Mouse (Mus musculus) intestine, embryonic 16.5 days (tissue): ENCODE results near the gene 4930407I10Rik. TPM values are rescaled to one million over a fixed set of nuclear protein-coding genes. Genes with fewer than 3 reads are reported as not detected.

Experiments
- ATAC-seq: fragments of 200-750 bp; cut with Nextera tagmentation; 2 replicates; pipeline ENCODE4 v1.8.0; 2017; ENCODE audit warnings: moderate TSS enrichment, moderate library complexity
- H3K27ac ChIP-seq: fragments of 300-500 bp; sonication (generic); 2 replicates; pipeline ENCODE4 v1.5.1; 2014; ENCODE audit warnings: mild to moderate bottlenecking, low read length
- H3K27me3 ChIP-seq: fragments of 300-500 bp; sonication (generic); replicated peaks from 2 replicates; pipeline ENCODE4 v1.6.1; 2014; ENCODE audit warnings: low read length, control low read depth, mixed read lengths; ENCODE audit not compliant: control insufficient read depth, insufficient read depth
- H3K36me3 ChIP-seq: fragments of 300-500 bp; sonication (generic); 2 replicates; pipeline ENCODE4 v1.6.1; 2014; ENCODE audit warnings: low read length, control low read depth; ENCODE audit not compliant: control insufficient read depth, insufficient read depth
- H3K4me1 ChIP-seq: fragments of 300-500 bp; sonication (generic); 2 replicates; pipeline ENCODE4 v1.6.1; 2014; ENCODE audit warnings: low read length, control low read depth, mixed read lengths; ENCODE audit not compliant: control insufficient read depth, insufficient read depth
- H3K4me2 ChIP-seq: fragments of 300-500 bp; sonication (generic); 2 replicates; pipeline ENCODE4 v1.6.1; 2014; ENCODE audit warnings: low read depth, low read length, control low read depth
- H3K4me3 ChIP-seq: fragments of 300-500 bp; sonication (generic); 2 replicates; pipeline ENCODE4 v1.5.1; 2014; ENCODE audit warnings: mild to moderate bottlenecking, low read length
- H3K9ac ChIP-seq: fragments of 300-500 bp; sonication (generic); 2 replicates; pipeline ENCODE4 v1.6.1; 2014; ENCODE audit warnings: low read depth, low read length
- H3K9me3 ChIP-seq: fragments of 300-500 bp; sonication (generic); 2 replicates; pipeline ENCODE4 v1.6.1; 2016; ENCODE audit warnings: low read length, control low read depth; ENCODE audit not compliant: control insufficient read depth
- WGBS: fragments of 180-500 bp; shearing (Covaris S2); extraction: QIAGEN DNeasy Blood & Tissue Kit; methylation state at CpG from one replicate; pipeline ENCODE4 v1.1.7; 2014; 5-methylcytosine and 5-hydroxymethylcytosine counted together
- polyA plus RNA-seq: library from polyadenylated mRNA; unstranded; fragments of >200 nt; fragmentation: Nextera tagmentation; extraction: Ambion mirVana; gene quantifications from 2 replicates; pipeline ENCODE4 v1.2.1, GENCODE M21; 2015

Gene 4930407I10Rik
- polyA plus RNA-seq, 1 experiment from 2014 or later: not detected

DNA sequence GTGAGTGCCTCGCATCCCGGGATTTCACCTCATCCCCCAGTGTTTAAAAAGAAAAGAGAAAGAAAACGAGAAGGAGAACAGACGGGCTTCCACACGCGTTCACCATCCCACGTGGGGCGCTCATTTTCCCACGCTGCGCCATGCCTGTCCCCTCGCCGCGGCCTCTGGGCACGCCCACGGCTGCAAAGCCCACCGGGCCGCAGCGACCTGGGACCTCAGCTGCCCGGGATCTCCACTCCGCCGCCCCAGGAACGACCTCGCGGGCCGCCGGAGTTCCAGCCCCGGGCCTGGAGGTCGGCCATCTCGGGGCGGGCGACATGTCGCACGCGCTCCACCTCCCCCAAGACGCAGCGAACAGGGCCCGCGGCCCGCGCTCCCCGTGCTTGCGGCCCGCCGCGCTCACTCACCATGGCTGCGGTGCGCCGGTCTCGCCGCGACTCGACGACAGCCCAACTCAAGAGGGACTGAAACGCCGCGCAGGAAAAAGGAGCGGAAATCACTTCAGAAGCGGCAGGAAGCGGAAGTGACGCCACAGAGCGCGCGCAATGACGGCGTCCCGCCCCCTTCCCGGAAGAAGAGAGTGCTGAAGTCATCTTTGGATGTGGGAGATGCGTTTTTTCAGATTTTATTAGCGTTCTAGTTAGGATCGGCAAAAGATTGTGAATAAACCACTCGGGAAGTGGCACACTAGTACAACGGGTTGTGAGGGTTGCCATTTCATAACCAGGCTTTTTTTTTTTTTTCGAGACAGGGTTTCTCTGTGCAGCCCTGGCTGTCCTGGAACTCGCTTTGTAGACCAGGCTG, 11.7 kb upstream of the 4930407I10Rik start, which contains the start of gene Snu13:
Snu13 (minus strand) TSS at position 519 of the 804 bp plus-strand sequence.
- H3K27me3 ChIP-seq: no peaks in the 10 kb centered on the region
- H3K4me2 ChIP-seq: peak within 1 kb of the TSS; percentile 90
- WGBS: under 1% methylated on average over 74 of the region's 74 CpGs
- peak; percentile 91 for ATAC-seq
- H3K9me3 ChIP-seq: no peaks in the 10 kb centered on the region
- H3K36me3 ChIP-seq: peaks cover 3% of the 10 kb centered on the region; the same call in 1 of the 2 replicates
- H3K4me1 ChIP-seq: peaks cover 13% of the 10 kb centered on the region
- peak within 1 kb of the TSS; percentile 99 for H3K4me3 ChIP-seq
- peak within 1 kb of the TSS; percentile 85 for H3K27ac ChIP-seq
- peak within 1 kb of the TSS; percentile 99 for H3K9ac ChIP-seq

DNA sequence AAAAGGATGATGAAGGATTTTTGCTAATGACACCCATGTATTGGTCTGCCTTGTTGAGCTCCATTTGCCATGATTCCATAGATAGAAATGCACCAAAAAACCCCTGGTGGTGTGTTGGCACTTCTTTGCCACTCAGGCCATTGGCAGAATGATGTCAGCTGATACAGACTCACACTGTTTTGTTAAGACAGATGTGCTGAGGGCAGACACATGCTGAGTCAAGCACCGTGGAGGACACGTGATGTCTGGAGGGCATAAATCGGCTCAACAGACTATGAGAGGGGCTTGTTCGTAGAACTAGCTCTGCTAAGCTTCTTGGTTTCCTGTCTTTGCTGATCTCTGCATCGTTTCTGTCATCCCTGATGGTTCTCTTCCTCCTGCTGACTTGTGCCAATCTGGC, 6.4 kb upstream of the 4930407I10Rik start:
- Histone ChIP-seq H3K27ac (no peak overlapping the region), H3K9ac (no peak overlapping the region), H3K4me2 (no peak overlapping the region), H3K4me3 (no peak overlapping the region), H3K27me3 (no peaks in the 10 kb centered on the region), H3K4me1 (no peaks in the 10 kb centered on the region; the same call in 1 of the 2 replicates), H3K9me3 (no peaks in the 10 kb centered on the region), H3K36me3 (no peaks in the 10 kb centered on the region)
- 65% methylated on average over 5 of the region's 5 CpGs for WGBS
- no peak for ATAC-seq

DNA sequence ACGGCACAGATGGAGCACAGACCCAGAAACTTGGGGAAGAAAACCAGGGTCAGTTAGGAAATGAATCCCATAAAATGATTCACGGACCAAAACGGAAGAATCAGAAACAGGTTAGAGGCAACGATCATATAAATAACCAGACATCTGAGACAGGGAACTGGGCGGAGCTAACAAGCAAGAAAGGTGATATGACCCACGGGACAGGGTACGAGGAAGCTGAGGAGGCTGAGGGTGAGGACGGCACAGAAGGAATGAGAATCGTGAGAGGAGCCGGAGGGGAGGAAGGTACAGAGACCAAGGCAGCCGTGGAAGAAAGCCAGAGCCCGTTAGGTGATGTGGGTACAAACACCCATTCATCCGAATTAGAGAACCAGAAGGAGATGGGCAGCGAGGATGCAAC, 5.0 kb downstream of the 4930407I10Rik start:
- Histone ChIP-seq H3K27me3 (peaks cover 23% of the 10 kb centered on the region; the same call in 1 of the 2 replicates), H3K9me3 (no peaks in the 10 kb centered on the region), H3K27ac (no peak overlapping the region), H3K4me3 (no peak overlapping the region), H3K4me1 (no peaks in the 10 kb centered on the region), H3K4me2 (no peak overlapping the region), H3K9ac (no peak overlapping the region), H3K36me3 (no peaks in the 10 kb centered on the region)
- ATAC-seq: no peak
- WGBS: 61% methylated on average over 14 of the region's 14 CpGs

DNA sequence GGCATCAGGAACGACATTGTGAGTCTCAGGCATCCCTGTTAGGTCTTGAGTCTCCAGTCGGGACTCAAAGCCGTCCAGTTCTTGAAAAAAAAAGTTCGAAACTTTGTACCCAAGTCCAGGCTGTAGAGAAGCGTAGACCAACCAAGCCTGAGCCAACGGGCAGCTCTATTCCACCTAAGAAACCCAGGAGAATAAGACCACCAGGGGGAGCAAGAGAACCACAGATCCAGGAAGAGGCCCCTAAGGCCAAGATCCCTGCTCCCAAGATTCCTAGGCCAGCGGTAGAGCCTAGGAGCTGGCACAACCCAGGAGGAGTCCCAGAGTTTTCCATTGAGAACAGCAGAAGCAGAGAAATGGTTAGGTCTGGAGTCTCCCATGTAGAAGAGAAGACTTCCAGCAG, 6.6 kb downstream of the 4930407I10Rik start:
- H3K9ac ChIP-seq: no peak overlapping the region
- 0 out of 2 replicates have a peak, but pooled peaks cover 3% of the 10 kb centered on the region for H3K4me1 ChIP-seq
- ATAC-seq: peak; percentile 59; the same call in 1 of the 2 replicates
- peaks cover 38% of the 10 kb centered on the region for H3K27me3 ChIP-seq
- no peak overlapping the region for H3K4me3 ChIP-seq
- 16% methylated on average over 7 of the region's 7 CpGs for WGBS
- H3K27ac ChIP-seq: no peak overlapping the region
- H3K36me3 ChIP-seq: no peaks in the 10 kb centered on the region
- H3K4me2 ChIP-seq: no peak overlapping the region
- no peaks in the 10 kb centered on the region for H3K9me3 ChIP-seq

DNA sequence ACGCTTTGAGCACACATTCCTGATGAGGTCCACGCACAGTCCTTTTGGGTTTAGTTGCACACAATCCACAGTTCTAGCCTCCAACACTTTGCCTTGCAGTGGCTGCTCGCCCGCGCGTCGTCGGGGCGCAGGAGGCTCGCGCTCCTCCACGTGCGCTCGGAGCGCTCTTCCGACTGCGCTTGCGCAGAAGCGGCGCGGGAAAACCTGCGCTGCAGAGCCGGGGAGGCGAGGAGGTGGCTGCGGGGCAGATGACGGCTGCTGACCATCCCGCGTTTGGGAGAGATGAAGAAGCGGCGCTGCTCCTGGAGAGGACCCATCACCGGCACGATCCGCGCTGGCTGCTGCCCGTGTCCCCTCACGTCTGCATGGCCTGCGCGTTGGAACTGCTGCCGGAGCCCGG, 10.9 kb downstream of the 4930407I10Rik start, which contains the start of gene Mei1:
Mei1 (plus strand) TSS at position 99 of the 400 bp plus-strand sequence.
- no peaks in the 10 kb centered on the region for H3K9me3 ChIP-seq
- no peak within 1 kb of the TSS for H3K27ac ChIP-seq
- H3K27me3 ChIP-seq: peaks cover 31% of the 10 kb centered on the region
- H3K4me3 ChIP-seq: 0 out of 2 replicates have a peak within 1 kb of the TSS, but pooled peaks have one; percentile 14
- WGBS: 19% methylated on average over 40 of the region's 40 CpGs
- H3K4me1 ChIP-seq: 0 out of 2 replicates have a peak, but pooled peaks cover 3% of the 10 kb centered on the region
- ATAC-seq: no peak
- H3K9ac ChIP-seq: no peak within 1 kb of the TSS
- H3K36me3 ChIP-seq: no peaks in the 10 kb centered on the region
- peak within 1 kb of the TSS; percentile 26; the same call in 1 of the 2 replicates for H3K4me2 ChIP-seq

DNA sequence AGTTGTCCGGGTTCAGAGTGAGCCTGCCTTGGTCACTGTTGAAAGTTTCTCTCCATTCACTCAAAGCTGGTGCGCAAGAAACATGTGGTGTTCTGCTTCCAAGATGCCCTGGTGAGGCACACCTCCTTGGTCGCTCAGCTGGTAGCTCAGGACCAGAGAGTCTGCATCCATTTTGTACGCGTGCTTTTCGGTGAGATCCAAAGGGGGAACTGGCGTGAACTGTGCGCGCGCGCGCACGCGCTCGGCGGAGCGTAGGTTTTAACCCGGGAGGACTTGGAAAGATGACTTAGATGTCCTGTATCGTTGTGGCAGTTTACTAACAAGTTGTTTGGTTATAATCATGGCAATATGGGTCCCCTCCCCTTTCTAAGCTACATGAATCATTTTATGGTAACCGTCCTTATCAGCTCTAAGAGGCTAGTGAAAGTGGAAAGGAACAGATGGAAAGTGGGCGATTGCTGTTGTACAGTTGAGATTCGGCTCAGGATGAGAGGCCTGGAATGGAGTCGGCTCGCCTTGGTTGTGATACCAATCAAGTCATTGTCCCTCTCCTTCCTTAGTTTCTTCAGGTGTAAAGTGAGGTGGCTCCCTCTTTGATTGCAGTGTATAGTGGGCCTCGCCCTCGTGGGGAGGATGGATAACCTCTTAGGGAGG, 13.0 kb downstream of the 4930407I10Rik start:
- peaks cover 29% of the 10 kb centered on the region for H3K27me3 ChIP-seq
- no peak for ATAC-seq
- 88% methylated on average over 26 of the region's 26 CpGs for WGBS

DNA sequence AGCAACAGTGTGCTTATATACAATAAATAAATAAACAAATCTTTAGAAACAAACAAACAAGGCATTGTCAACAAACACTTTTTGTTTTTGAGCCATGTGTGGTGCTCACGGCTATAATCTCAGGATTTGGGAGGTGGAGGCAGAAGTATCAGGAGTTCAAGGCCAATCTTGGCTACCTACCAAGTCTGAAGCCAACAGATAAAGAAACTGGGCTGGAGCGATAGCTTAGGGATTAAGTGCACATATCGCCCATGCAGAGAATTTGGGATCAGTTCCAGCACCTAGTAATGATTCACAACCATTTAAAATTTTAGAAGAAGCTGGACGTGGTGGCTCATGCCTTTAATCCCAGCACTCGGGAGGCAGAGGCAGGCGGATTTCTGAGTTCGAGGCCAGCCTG, 14.5 kb downstream of the 4930407I10Rik start:
- Histone ChIP-seq H3K36me3 (no peaks in the 10 kb centered on the region), H3K4me2 (no peak overlapping the region), H3K27me3 (peaks cover 31% of the 10 kb centered on the region), H3K4me3 (no peak overlapping the region), H3K27ac (no peak overlapping the region), H3K9me3 (no peaks in the 10 kb centered on the region), H3K9ac (no peak overlapping the region), H3K4me1 (0 out of 2 replicates have a peak, but pooled peaks cover 3% of the 10 kb centered on the region)
- 80% methylated on average over 7 of the region's 7 CpGs for WGBS
- ATAC-seq: no peak

More for the DNA sequence above, 13.0 kb downstream of the 4930407I10Rik start:
- H3K4me2 ChIP-seq: no peak overlapping the region
- no peaks in the 10 kb centered on the region for H3K36me3 ChIP-seq
- no peaks in the 10 kb centered on the region for H3K9me3 ChIP-seq
- 0 out of 2 replicates have a peak, but pooled peaks cover 3% of the 10 kb centered on the region for H3K4me1 ChIP-seq
- H3K9ac ChIP-seq: no peak overlapping the region
- no peak overlapping the region for H3K27ac ChIP-seq
- H3K4me3 ChIP-seq: no peak overlapping the region

DNA sequence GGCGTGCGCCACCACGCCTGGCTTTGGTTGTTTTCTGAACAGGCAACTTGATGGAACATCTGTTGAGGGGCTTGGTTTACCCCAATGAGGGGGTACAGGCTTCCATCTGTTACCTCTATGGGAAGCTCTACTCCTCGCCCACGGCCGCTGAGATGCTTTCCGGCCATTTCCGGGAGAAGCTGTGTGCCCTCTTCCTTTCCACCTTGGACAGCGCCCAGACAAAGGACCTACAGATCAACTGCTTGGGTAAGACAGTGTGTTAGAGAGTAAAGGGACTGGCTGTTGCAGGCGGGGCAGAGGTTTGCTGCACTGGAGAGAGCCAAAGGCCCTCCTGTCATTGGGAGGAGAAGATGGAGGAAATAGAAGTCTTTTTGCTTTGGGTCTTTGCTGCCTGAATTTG, 20.9 kb downstream of the 4930407I10Rik start:
- no peak overlapping the region for H3K9ac ChIP-seq
- H3K4me1 ChIP-seq: no peaks in the 10 kb centered on the region
- peaks cover 8% of the 10 kb centered on the region; the same call in 1 of the 2 replicates for H3K27me3 ChIP-seq
- no peak overlapping the region for H3K27ac ChIP-seq
- no peak overlapping the region for H3K4me3 ChIP-seq
- 51% methylated on average over 10 of the region's 10 CpGs for WGBS
- no peaks in the 10 kb centered on the region for H3K36me3 ChIP-seq
- no peak for ATAC-seq
- H3K9me3 ChIP-seq: no peaks in the 10 kb centered on the region
- H3K4me2 ChIP-seq: no peak overlapping the region

DNA sequence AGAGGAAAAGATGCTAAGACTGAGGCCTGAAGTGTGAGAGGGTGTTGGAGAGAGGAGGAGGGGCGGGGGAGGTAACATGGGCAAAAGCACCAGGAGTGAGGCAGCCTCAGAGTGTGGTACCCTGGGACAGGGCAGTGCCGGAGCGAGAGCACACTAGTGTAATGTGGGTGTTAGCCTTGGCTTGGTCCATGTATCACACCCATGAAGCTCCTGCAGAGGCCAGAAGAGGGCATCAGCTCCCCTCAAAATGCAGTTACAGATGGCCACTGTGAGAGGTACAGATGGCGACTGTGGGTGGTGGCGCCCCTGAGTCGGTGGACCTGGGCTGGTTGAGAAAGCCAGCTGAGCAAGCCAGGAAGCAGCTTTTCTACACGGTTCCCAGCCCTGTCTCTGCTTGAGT, 22.2 kb downstream of the 4930407I10Rik start:
- Histone ChIP-seq H3K9me3 (no peaks in the 10 kb centered on the region), H3K36me3 (no peaks in the 10 kb centered on the region), H3K4me1 (no peaks in the 10 kb centered on the region), H3K27ac (no peak overlapping the region), H3K4me2 (no peak overlapping the region), H3K9ac (no peak overlapping the region), H3K4me3 (no peak overlapping the region), H3K27me3 (peaks cover 13% of the 10 kb centered on the region)
- ATAC-seq: no peak
- WGBS: 35% methylated on average over 7 of the region's 7 CpGs
